Mouse (Mus musculus): ENCODE results near the gene Traf3ip3.

The Traf3ip3 gene

GRCm38 (mm10) chr1:193201383-193201778 lies at the start of gene Traf3ip3:
Traf3ip3 (minus strand) TSS chr1:193201703.
- DNase-seq (ENCODE audit: low read depth, low spot score), result no peak

DNA sequence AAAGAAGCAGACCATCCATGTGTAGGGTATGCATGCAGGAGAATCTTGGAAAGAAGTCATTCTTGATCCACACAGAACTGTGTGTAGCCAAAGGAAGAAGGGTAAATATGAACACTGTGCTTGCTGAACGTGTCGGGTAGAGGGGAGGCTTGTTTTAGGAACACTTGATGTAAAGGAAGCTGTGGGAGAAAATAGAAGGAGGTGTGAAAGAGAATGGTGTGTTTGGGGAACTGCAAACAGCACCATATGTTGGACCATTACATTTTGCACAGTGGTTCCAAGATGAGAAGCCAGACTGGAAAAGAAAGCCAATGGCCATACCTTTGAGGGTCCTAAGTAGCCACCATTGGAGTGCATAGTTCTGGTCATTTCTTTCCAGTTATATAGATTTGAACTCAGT lies 48.5 kb upstream of the Traf3ip3 start:
- no peak for DNase-seq (ENCODE audit: low read depth, low spot score)

- no peak for DNase-seq (ENCODE audit: low read depth, low spot score)
Observed at GRCm38 (mm10) chr1:193244235-193244634, 42.7 kb upstream of the Traf3ip3 start.

GRCm38 (mm10) chr1:193243571-193244193 lies 42.2 kb upstream of the Traf3ip3 start:
- DNase-seq (ENCODE audit: low read depth, low spot score), result no peak

DNA sequence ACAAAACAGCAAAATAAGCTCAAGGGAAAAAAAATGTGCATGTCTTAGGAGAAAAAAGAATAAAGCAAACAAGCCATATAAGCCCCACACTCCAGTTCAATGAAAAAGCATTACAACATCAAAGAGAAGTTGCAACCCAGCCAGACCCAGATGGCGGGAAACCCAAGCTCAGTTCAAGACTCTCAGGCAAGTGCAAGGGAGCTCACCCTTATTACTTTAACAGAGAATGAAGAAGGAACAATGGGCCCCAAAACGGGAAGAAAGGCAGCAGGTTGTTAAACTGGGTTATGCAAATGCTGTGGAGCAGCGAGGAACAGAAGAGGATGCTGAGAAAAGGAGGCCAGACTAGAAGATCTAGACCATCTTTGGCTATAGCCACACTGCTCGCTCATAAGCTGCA lies 41.4 kb upstream of the Traf3ip3 start:
- no peak for DNase-seq (ENCODE audit: low read depth, low spot score)

DNA sequence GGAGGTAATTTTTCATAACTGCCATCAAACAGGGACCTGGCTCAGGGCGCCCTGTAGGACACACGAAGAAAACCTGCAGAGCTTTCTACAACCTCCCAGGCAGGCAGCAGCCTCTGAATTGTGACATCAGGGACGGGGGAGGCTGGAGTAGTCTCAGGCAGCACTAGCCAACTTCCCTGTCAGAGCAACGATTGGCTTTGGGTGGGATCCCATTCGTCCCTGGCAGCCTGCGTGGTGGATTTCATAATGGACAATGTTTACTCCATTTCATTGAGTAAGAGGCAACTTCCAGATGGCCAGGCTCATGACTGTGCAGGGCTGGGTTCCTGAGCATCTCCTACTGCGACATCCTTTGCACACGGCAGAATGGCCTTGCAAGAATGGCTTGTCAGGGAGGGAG lies 40.7 kb upstream of the Traf3ip3 start:
- no peak for DNase-seq (ENCODE audit: low read depth, low spot score)

- DNase-seq (ENCODE audit: low read depth, low spot score), result no peak
Observed at GRCm38 (mm10) chr1:193241436-193241835, 39.9 kb upstream of the Traf3ip3 start.

DNA sequence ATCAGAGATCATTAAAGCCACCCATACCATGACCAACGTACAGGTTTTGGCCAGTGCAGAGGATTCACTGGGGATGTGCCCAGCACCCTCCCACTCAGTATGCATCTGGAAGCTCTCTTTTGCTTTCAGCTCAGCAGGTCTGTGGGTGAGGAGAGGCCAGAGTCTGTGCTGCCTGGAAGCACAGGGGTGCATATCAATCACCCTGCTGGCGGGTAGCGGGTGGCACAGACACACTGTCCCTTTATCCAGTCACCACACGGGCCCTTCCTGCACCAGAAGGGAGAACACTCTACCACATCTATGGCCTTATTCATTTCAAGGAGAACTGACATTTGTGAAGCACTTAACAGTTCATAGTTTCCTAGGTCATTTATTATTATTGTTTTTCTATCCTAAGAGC lies 36.9 kb upstream of the Traf3ip3 start:
- no peak for DNase-seq (ENCODE audit: low read depth, low spot score)

DNA sequence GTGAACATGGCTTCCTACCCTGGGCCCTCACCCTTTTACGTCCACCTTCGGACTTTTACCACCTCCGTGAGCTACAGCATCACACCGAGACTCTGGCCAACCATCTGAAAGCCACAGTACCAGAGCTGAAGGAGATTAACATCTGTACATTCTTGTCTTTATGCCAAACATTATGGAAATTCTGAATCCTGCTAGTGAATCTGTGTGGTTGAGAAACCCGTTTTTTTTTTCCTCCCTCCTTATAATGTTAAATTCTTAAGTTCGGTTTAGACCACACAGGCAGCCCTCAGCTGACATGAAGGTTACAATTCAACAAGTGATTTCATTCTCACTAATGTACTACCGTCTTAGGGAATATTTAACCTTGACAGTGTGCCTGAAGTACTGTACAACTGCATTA lies 33.4 kb upstream of the Traf3ip3 start:
- no peak for DNase-seq (ENCODE audit: low read depth, low spot score)

- DNase-seq (ENCODE audit: low read depth, low spot score), result no peak
Observed at GRCm38 (mm10) chr1:193234130-193234645, 32.7 kb upstream of the Traf3ip3 start.

DNA sequence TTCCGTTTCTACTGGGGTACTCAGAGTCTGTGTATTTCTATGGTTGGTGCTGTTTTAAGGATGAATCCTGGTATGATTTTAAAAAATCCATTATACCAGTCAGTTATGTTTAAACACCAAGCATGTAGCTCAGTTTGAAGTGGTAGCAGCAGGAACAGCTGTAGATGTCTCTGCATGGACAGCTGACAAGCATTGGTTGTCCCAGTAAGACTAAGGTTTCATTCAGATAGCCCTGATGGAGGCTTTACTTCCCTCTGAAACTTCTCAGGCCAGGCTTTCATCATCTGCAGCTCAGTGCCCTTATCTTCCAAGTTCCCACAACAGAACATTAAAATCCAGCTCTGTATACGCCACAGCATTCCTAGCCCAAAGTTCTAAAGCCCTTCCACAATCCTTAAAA lies 31.2 kb upstream of the Traf3ip3 start:
- DNase-seq (ENCODE audit: low read depth, low spot score), result no peak

- no peak for DNase-seq (ENCODE audit: low read depth, low spot score)
Observed at GRCm38 (mm10) chr1:193230935-193231334, 29.4 kb upstream of the Traf3ip3 start.

- no peak for DNase-seq (ENCODE audit: low read depth, low spot score)
Observed at GRCm38 (mm10) chr1:193230531-193230930, 29.0 kb upstream of the Traf3ip3 start.

DNA sequence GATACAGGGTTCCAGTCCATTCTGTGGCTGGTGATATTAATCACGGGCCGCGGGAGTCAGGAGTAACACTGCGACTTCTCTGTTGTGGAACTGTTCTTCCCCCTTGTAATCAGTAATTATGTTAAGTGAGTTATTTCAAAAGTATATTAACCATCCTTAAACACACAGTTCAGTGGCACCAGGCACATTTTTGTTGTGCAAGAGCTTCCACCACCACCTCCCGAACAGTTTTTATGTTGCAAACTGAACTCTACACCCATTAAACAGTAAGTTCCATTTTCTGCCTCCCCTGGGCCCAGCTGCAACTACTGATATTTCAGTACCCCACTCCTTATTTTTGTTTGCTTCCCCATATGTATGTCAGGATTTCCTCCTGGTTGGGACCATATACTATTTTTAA lies 28.1 kb upstream of the Traf3ip3 start:
- no peak for DNase-seq (ENCODE audit: low read depth, low spot score)

DNA sequence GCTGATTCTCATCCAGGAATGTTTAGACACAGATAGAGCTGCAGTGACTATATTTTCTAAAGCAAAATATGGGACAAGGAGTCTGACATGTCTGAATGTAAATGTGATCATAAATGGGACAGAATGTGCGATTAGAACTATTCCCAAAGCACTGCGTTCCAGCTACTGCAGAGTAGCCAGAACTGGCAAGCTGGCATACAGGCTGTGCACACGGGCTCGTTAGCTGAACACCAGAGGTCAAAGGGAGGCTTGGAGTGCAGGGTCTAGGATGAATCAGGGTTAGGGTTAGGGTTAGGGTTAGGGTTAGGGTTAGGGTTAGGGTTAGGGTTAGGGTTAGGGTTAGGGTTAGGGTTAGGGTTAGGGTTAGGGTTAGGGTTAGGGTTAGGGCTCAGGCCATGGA lies 26.0 kb upstream of the Traf3ip3 start:
- no peak for DNase-seq (ENCODE audit: low read depth, low spot score)

- no peak for DNase-seq (ENCODE audit: low read depth, low spot score)
Observed at GRCm38 (mm10) chr1:193226724-193227522, 25.4 kb upstream of the Traf3ip3 start.

DNA sequence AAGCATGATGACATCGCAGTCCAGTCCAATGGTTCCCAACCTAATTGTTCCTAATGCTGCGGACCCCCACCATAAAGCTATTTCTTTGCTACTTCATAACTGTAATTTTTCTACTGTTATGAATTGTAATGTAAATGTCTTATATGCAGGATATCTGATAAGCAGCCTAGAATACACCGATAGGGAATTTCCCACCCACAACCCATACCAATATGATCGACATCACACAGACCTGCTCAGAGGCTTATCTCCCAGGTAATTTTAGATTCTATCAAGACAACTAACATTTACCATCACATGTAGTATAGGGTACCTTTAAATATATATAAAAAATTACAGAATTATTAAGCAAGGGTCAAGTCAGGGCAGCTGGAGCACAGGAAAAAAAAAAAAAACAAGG lies 24.6 kb upstream of the Traf3ip3 start:
- no peak for DNase-seq (ENCODE audit: low read depth, low spot score)

DNA sequence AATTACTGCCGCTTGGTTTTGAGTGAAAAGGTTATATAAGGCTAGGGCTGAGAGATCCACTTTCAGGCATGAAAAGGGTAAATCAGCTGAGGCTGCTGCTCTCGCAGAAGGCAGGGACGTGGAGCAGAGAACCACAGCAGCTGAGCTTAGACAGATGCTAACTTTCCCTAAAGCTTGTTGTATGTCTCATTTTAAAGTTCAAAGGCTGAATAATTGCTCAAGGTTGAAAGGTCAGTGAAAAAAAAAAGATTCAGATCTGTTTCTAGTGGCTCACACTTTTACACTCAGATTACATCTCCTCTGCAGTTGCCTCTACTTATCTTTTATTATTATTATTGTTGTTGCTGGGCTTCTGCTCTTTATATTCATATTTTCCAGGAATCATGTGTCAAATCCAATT lies 24.0 kb upstream of the Traf3ip3 start:
- no peak for DNase-seq (ENCODE audit: low read depth, low spot score)

DNA sequence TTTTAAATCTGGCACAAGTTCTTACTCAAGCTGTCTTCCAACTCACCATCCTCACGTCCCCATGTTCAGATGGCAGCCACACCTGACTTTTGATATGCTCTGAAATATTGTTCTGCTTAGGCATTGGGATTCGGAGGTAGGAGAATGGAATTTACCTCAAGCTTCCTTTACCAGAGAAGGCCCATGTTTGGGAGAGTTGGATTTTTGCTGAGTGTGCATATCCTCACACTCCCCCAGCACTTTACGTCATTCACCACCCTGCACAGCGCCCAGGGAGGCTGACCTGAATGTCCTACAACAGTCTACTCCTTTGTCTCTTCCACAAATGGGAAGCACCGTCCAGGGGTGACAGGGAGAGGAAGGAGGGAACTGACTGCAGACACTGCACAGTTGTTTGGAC lies 18.9 kb upstream of the Traf3ip3 start:
- DNase-seq (ENCODE audit: low read depth, low spot score), result no peak

GRCm38 (mm10) chr1:193216000-193216399 lies 14.5 kb upstream of the Traf3ip3 start:
- no peak for DNase-seq (ENCODE audit: low read depth, low spot score)

GRCm38 (mm10) chr1:193214053-193214452 lies 12.6 kb upstream of the Traf3ip3 start:
- no peak for DNase-seq (ENCODE audit: low read depth, low spot score)

DNA sequence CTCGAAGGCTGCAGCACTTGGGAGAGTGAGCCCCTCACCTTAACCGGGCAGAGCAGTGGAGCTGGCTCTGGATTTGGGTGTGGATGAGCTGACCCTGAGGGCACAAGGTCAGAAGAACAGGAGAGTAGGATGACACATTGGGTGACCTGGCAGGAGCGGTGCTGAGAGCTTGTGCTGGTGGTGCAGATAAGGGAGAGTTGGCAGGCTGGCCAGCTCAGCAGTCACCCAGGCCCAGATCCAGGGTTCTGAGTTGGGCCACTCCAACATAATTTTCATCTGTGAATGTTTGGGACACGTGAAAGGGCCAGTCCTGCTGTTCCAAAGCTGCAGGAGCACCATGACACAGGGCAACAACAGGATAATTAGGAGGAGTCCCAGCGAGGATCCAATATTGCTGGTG lies 9.9 kb upstream of the Traf3ip3 start:
- DNase-seq (ENCODE audit: low read depth, low spot score), result no peak

DNA sequence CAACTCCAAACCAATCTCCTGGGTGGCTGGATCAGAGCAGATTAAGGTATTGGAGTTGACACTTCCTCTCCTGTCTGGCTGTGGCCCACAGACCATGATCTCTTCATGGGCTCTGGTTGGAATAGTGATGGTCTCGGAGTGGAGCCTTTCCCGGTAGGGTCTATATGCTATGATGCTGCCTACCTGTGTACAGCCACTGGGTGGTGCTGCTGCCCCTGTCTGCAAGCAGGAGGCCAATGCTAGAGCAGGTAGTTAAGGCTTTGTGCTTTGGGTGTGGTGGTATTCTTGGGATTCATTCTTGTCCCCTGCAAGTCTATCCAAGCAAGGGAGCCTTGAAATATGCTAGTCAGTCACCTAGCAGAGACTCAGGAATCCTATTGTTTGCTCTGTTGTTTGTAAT lies 6.7 kb upstream of the Traf3ip3 start:
- no peak for DNase-seq (ENCODE audit: low read depth, low spot score)
